Mouse (Mus musculus) myocyte (in vitro differentiated cells): ENCODE measurements around the gene Gm10974.

Experiments
- CEBPB ChIP-seq: IDR thresholded peaks from 2 replicates; pipeline ENCODE4 v1.6.1; 2011; ENCODE audit warnings: mild to moderate bottlenecking, moderate library complexity; ENCODE audit not compliant: poor library complexity, insufficient read depth, severe bottlenecking
- E2F4 ChIP-seq: IDR thresholded peaks from one replicate; pipeline ENCODE4 v1.6.1; 2011; ENCODE audit warnings: mild to moderate bottlenecking, control low read depth, moderate library complexity; ENCODE audit not compliant: insufficient read depth
- MAX ChIP-seq: IDR thresholded peaks from one replicate; pipeline ENCODE4 v1.6.1; 2011; ENCODE audit warnings: low read depth, mild to moderate bottlenecking, control low read depth
- MYOG ChIP-seq, 3 experiments: IDR thresholded peaks; one replicate each; pipeline ENCODE4 v1.6.1; 2011; ENCODE audit warnings: control low read depth in 2 of 3, low read depth in 2 of 3, mild to moderate bottlenecking in 2 of 3; ENCODE audit not compliant: insufficient read length in 2 of 3, control insufficient read depth in 1 of 3, insufficient read depth in 1 of 3
- POLR2A ChIP-seq: IDR thresholded peaks from one replicate; pipeline ENCODE4 v1.6.1; 2011; ENCODE audit warnings: low read depth, mild to moderate bottlenecking, control low read depth, moderate library complexity; ENCODE audit not compliant: insufficient read length
- SRF ChIP-seq: IDR thresholded peaks from one replicate; pipeline ENCODE4 v1.6.1; 2011; ENCODE audit warnings: low read depth; ENCODE audit not compliant: control insufficient read depth, insufficient read length
- USF1 ChIP-seq: IDR thresholded peaks from one replicate; pipeline ENCODE4 v1.6.1; 2011; ENCODE audit warnings: low read depth, mild to moderate bottlenecking, control low read depth, moderate library complexity

GRCm38 (mm10) chr7:66427053-66427436 lies 61.3 kb downstream of the Gm10974 start:
- TF ChIP-seq POLR2A (no peak), MYOG (IDR thresholded peaks at IDR 0.05; ENCODE audit: control insufficient read depth in 1 of 3, insufficient read depth in 1 of 3, insufficient read length in 2 of 3, low read depth in 2 of 3) (no peak), E2F4 (no peak), USF1 (no peak), CEBPB (no peak), MAX (no peak), SRF (no peak)
